Mouse (Mus musculus) cerebellum, adult 18-20 months (tissue): ENCODE data around the gene Coro7.

Experiments used
- DNase-seq, 2 experiments: peaks; one replicate each; pipeline ENCODE4 v3.0.0; 2021

Gene Coro7

GRCm38 (mm10) chr16:4611193-4611592 lies 68.4 kb downstream of the Coro7 start:
- no peak for DNase-seq

DNA sequence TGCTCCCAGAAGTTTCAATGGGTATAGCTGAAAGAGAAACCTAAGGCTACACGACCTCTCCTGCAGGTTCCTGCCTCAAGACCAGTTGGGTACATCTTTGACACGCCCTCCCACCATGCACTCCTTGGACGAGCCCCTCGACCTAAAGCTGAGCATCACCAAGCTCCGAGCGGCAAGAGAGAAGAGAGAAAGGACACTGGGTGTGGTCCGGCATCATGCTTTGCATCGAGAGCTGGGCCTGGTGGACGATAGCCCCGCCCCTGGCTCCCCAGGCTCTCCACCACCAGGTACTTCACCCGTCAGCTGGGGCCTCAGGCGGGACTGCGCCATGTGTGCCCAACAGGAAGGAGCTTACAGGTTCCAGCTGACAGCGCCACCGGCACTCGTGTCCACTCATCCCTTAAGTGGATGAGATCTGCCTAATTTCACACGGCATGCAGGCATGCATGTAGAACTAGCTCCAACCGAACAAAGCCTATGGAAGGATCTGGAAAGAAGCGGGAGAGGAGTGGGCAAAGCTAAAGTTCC lies 71.0 kb downstream of the Coro7 start:
- DNase-seq: no peak

DNA sequence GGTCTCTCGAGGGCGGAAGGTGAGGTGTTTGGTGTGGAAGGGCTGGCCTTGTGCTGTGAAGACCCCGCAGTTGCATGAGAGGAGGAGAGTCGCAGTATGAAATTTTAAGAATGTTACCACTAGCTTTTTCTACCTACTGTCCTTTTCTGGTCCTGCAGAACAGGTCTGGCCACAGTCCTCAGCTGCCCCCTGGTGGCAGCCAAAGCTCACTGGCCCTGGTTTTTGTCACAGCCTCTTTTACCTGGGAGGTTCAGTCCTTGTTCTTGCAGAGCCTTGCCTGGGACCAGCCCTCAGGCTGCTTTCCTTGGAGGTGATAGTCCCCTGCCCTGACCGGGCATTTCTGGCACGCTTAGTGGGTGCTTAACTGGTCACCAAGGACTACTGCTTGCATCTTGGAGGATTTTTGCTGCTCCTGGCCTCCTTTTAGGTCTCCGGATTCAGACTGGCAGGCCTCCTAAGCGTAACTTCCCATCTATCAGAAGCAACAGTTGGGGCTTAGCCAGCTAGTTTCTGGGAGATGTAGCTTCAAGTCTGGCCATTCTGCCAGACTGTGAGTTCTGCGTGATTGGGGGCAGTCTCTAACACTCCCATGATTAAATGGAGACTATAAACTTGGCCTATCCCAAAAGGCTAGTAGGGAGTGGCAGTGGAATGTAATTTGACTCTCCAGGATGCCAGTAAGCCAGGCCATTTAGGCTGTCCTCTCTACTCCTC lies 71.6 kb downstream of the Coro7 start:
- peak; percentile 87 to 92 for DNase-seq

DNA sequence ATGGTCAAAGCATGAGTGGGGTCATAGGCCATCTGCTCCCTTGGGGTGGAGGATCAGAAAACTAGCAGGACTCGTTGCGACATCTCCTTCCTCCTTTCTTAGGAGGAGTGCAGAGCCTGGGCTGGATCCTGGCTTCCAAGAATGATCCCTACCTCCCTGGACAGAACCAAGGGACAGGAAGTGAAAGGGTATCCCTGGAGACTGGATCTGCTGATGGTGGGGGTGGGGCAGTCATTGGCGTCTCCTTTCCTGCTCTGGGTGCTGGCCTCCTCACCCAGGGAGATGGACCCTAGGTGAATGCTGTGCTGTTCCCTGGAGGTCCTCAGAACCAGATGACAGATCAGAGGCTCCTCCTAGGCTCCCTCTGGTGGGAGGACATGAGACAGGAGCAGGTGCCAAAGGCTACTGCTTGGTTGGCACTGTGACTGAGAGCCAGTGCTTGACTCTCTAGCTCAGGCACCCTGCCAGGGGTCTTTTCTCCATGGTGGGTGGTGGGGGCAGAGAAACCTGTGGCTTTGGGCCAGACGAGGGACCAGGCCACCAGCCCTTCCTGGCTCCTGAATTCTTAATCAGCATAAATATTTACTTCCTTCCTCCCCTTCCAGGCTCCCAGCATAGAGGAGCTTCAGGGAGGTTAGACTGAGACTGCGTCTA lies 73.0 kb downstream of the Coro7 start:
- DNase-seq: peak; percentile 45 to 53

- no peak for DNase-seq
Measured at GRCm38 (mm10) chr16:4605514-4606131, 74.0 kb downstream of the Coro7 start.

- no peak for DNase-seq
Measured at GRCm38 (mm10) chr16:4604293-4604837, 75.2 kb downstream of the Coro7 start.

DNA sequence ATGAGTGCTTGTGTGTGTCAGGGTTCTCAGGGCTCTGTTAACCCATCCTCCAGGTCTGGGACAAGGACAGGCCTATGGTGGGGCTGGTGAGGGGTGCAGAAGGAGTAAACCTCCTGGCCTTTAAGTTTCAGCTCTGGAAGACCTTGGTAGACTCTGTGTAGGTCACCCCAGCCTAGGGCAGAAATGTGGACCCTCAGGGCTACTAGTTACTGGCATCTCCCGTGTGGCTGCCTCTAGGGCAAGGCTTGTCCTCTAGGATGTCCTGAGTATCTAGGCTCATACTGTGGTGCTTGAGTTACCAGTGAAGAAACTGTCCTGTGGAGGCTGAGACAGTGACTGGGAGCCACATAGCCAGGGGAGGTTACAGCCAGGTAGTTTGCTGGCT lies 76.1 kb downstream of the Coro7 start:
- no peak for DNase-seq

DNA sequence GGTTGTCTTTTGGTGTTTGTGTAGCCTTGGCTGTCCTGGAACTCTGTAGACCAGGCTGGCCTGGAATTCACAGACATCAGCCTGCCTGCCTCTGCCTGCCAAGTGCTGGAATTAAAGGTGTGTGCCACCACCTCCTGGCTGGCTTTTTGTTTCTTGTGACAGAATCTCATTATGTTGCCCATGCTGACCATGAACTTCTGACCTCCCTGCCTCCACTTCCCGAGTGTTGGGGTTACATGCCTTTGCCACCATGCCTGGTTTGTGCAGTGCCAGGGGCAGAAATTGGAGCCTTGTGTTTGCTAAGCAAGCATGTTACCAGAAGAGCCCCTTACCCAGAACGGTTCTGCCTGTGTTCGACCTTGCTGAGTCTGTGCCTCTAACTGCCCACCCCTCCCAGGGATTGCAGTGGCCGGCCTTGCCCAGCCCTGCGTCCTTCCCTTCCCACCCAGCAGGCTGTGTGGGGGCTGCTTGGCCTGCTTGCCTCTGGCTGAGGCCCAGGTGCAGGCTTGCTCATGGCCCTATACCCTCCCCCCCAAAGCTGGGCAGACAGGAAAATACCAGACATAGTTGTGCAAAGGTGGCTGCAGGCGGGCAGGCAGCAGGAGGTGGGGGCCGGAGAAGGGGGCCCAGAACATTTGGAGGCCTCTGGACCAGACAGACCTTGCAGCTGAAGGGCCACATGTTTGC lies 76.7 kb downstream of the Coro7 start:
- no peak for DNase-seq

- no peak for DNase-seq
Measured at GRCm38 (mm10) chr16:4602189-4602588, 77.4 kb downstream of the Coro7 start.

- DNase-seq: no peak
Measured at GRCm38 (mm10) chr16:4600701-4601310, 78.8 kb downstream of the Coro7 start.

DNA sequence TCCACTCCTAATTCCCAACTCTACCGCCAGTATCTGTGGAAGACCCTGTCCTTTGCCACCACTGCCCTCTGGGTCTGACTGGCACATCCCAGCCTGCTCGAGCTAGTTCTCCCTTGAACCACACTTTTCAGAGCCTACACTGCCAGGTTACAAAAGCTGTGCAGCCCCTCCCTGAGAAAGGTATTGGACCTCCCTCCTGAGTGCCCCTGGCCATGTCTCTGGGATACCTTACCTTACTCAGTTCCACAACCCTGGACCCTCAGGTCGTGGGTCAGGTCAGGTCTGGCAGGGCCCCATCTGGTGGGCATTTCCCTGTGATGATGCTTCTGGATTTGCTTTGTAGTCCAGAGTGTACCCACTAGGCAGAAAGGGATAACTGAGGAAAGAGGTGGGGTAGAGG lies 80.0 kb downstream of the Coro7 start:
- no peak for DNase-seq

- DNase-seq: no peak
Measured at GRCm38 (mm10) chr16:4598891-4599543, 80.6 kb downstream of the Coro7 start.

DNA sequence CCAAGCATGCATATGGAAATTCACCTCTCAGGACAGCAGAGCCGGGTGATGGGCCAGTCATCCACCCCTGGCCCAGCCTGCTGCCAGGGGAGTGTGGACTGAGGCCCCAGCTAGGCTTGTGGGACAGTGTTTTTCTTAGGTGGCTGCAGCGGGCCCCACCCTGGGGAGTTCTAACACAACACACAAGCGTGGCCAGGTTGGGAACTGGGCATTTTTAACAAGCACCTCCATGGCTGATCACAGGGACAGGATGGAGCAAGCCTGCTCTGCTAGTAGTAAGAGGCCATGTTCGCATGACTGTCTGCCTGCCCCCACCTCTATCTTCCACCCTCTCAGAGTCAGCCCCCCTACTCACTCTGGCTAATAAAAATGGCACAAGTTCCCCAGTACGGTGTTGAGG lies 81.5 kb downstream of the Coro7 start:
- DNase-seq: no peak

GRCm38 (mm10) chr16:4597296-4597695 lies 82.3 kb downstream of the Coro7 start:
- DNase-seq: no peak

DNA sequence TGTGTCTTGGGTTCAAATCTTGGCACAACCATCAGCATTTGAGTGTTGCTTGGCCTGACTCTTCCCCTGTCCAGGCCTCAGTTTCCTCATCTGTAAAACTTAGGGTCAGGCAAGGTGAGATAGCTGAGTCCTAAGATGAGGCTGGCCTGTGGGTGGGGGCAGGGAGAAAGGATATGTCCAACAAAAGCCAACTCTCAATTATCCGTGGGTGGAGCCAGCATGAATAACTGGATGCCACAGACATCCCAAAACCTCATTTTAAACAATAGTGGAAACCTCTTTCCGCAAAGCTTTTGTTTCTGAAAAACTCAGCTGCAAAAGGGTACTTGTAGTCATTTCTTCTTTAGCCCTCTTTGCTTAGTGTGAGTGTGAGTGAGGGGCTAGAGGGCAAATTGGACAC lies 82.7 kb downstream of the Coro7 start:
- no peak for DNase-seq

DNA sequence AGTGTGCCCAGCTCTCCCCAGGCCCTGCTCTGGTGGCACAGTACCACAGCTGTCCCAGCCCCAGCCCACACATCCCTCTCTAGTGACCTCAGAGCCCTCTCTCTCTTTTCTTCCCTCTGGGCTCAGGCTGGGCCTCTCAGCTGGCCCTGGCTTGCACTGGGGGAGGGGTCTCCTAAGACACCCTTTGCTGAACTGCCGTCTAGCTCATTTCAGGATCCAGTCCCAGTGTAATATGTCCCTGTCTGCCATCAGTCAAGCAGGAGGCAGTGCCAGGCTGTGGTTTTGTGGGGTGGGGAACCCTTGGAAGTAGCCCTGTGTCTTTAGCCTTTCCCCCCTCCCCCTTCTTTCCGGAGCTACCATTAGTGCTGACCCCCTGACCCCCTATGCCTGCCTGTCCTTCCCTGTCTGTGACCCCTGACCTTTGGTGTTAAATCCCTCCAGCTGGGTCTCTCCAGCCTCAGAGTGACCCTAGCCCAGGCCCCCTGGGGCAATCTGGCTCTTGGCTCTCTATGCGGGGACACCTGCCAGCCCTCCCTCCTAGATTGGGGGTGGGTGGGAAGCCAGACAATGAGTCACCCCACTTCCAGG lies 83.3 kb downstream of the Coro7 start:
- DNase-seq: no peak

DNA sequence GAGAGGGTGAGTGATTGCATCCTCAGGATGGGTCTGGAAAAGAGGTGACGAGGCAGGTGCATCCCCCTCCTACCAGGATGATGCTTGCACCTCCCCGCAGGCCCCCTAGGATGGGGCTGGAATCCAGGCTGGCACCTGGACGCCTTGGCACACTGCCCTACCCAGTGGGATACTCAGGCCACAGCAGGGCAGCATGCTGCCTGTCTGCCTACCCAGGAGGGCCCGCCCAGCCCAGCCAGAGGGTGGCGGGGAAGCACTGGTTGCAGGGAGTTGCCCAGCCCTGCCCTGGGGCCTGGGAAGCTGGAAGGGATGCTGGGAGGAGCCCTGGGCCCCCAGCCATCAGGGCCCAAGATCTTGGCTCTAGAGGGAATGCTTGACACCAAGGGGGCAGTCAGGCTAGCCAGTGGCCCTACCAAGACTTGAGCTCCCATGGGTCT lies 84.0 kb downstream of the Coro7 start:
- DNase-seq: peak; percentile 51 to 57

GRCm38 (mm10) chr16:4594814-4595526 lies 84.6 kb downstream of the Coro7 start:
- DNase-seq: peak; percentile 26 to 65

- peak; percentile 45 to 49 for DNase-seq
Measured at GRCm38 (mm10) chr16:4593971-4594813, 85.4 kb downstream of the Coro7 start, which contains the start of gene Glis2. Glis2 (plus strand) TSS chr16:4594713.
